In genomic region chrX:18933340-18933739, GRCm38 (mm10) we compare ENCODE assay signal across 23 mouse cellular contexts.
DNase-seq lines count a peak whose midpoint lies in the region; ATAC-seq lines count a peak whose summit lies in the region.
"Had no signal": no experiment of that assay in that cellular context is flagged by ENCODE, and none has a peak within 500 bp of the region (broad histone marks: within the 10 kb centered on the region; RNA-seq: fewer than 3 reads in every experiment).

No protein-coding gene starts in this region.

- no peaks in the 10 kb centered on the region; the same call in 1 of the 2 replicates for H3K9me3 ChIP-seq in hindbrain, embryonic 12.5 days (replicated peaks)
- H3K9me3 ChIP-seq: forebrain, embryonic 10.5 days; forebrain, embryonic 13.5 days; hindbrain, embryonic 13.5 days had no signal

- no peak overlapping the region for H3K9ac ChIP-seq in hindbrain, embryonic 12.5 days
- H3K9ac ChIP-seq: forebrain, embryonic 13.5 days; hindbrain, embryonic 13.5 days had no signal

- WGBS in hindbrain, embryonic 12.5 days: 65% methylated on average over 1 of the region's 1 CpGs

- DNase-seq in frontal cortex, postnatal 10 days (ENCODE audit: low spot score in 2 of 2): no peak
- DNase-seq in layer of hippocampus, adult 9-11 months: peak; percentile 8
- DNase-seq in layer of hippocampus, adult 9-10 months (ENCODE audit: low spot score): no peak
- peak; percentile 23 for DNase-seq in right cerebral cortex, adult 18-20 months
- no peak for DNase-seq in right cerebral cortex, postnatal 10 days (ENCODE audit: low spot score in 2 of 2)
- peak; percentile 19 for DNase-seq in telencephalon, adult 2 months (ENCODE audit: low read depth, low spot score)
- DNase-seq: adrenal gland, adult 8-10 months; adrenal gland, postnatal 25 days; cerebellum, adult 18-20 months; cerebellum, adult 9-10 months; cerebellum, postnatal 14 days; gastrocnemius, adult 2 months; gastrocnemius, postnatal 14 days; heart, adult 11 months had no signal

- peak; percentile 86 for ATAC-seq in frontal cortex, adult (ENCODE audit: low TSS enrichment)
- no peak for ATAC-seq in hindbrain, embryonic 12.5 days (ENCODE audit: low FRiP score)
- ATAC-seq: activated CD4-positive, CD25-positive, alpha-beta regulatory T cell, adult 4 months; forebrain, embryonic 13.5 days; forebrain, embryonic 16.5 days; hindbrain, embryonic 16.5 days had no signal

- H3K4me1 ChIP-seq in hindbrain, embryonic 12.5 days: no peaks in the 10 kb centered on the region
- H3K4me1 ChIP-seq: forebrain, embryonic 10.5 days; forebrain, embryonic 13.5 days; hindbrain, embryonic 13.5 days had no signal

- no peak overlapping the region for H3K4me2 ChIP-seq in hindbrain, embryonic 12.5 days (replicated peaks)
- H3K4me2 ChIP-seq: forebrain, embryonic 13.5 days; heart, embryonic 11.5 days; hindbrain, embryonic 13.5 days had no signal

- no peaks in the 10 kb centered on the region for H3K36me3 ChIP-seq in hindbrain, embryonic 12.5 days
- H3K36me3 ChIP-seq: forebrain, embryonic 10.5 days; hindbrain, embryonic 13.5 days had no signal

- H3K27me3 ChIP-seq in hindbrain, embryonic 12.5 days: no peaks in the 10 kb centered on the region
- H3K27me3 ChIP-seq: forebrain, embryonic 13.5 days; hindbrain, embryonic 13.5 days had no signal

- no peak overlapping the region for H3K4me3 ChIP-seq in hindbrain, embryonic 12.5 days
- H3K4me3 ChIP-seq: forebrain, embryonic 10.5 days; forebrain, embryonic 13.5 days; gastrocnemius, adult 2 months; hindbrain, embryonic 13.5 days had no signal

- H3K27ac ChIP-seq in hindbrain, embryonic 12.5 days: no peak overlapping the region
- H3K27ac ChIP-seq: forebrain, embryonic 10.5 days; forebrain, embryonic 13.5 days; gastrocnemius, adult 2 months; hindbrain, embryonic 13.5 days had no signal

Comparison
In these comparisons a context has a peak if more than half of its experiments do, and no peak if none do; other contexts are left out.
1. DNase-seq: peak in layer of hippocampus, adult 9-11 months (single experiment), right cerebral cortex, adult 18-20 months (single experiment) and telencephalon, adult 2 months (single experiment); none in frontal cortex, postnatal 10 days (0 of 2), layer of hippocampus, adult 9-10 months (single experiment) and right cerebral cortex, postnatal 10 days (0 of 2).